Mouse (Mus musculus): ENCODE results near the gene Slc38a10.

Slc38a10 gene

GRCm38 (mm10) chr11:120175948-120176347, 24.8 kb upstream of the Slc38a10 start:
- DNase-seq = no peak

GRCm38 (mm10) chr11:120173213-120173612, 22.1 kb upstream of the Slc38a10 start:
- DNase-seq = no peak

GRCm38 (mm10) chr11:120171168-120171567, 20.0 kb upstream of the Slc38a10 start:
- DNase-seq = no peak

GRCm38 (mm10) chr11:120169208-120169992, 18.3 kb upstream of the Slc38a10 start:
- DNase-seq = peak in 1 of 2 experiments; percentile 60

GRCm38 (mm10) chr11:120168516-120168915, 17.4 kb upstream of the Slc38a10 start:
- no peak for DNase-seq

- DNase-seq = no peak
Measured at GRCm38 (mm10) chr11:120167921-120168356, 16.8 kb upstream of the Slc38a10 start.

GRCm38 (mm10) chr11:120167059-120167458, 15.9 kb upstream of the Slc38a10 start:
- DNase-seq = no peak

GRCm38 (mm10) chr11:120164471-120165261, 13.5 kb upstream of the Slc38a10 start:
- peak; percentile 48 to 84 for DNase-seq

- no peak for DNase-seq
Measured at GRCm38 (mm10) chr11:120164028-120164427, 12.9 kb upstream of the Slc38a10 start.

GRCm38 (mm10) chr11:120163207-120163606, 12.1 kb upstream of the Slc38a10 start:
- no peak for DNase-seq

GRCm38 (mm10) chr11:120161245-120161644, 10.1 kb upstream of the Slc38a10 start:
- DNase-seq = no peak

- DNase-seq = peak in 1 of 2 experiments; percentile 53
Measured at GRCm38 (mm10) chr11:120160478-120160877, 9.3 kb upstream of the Slc38a10 start.

GRCm38 (mm10) chr11:120159653-120160052, 8.5 kb upstream of the Slc38a10 start:
- DNase-seq = no peak

- no peak for DNase-seq
Measured at GRCm38 (mm10) chr11:120158828-120159227, 7.7 kb upstream of the Slc38a10 start.

GRCm38 (mm10) chr11:120150440-120151112, 570 bp downstream of the Slc38a10 start:
- DNase-seq = no peak

GRCm38 (mm10) chr11:120149510-120150200, 1.5 kb downstream of the Slc38a10 start:
- peak in 1 of 2 experiments; percentile 30 for DNase-seq

- peak; percentile 63 to 75 for DNase-seq
Measured at GRCm38 (mm10) chr11:120148201-120148855, 2.8 kb downstream of the Slc38a10 start.

- peak; percentile 77 to 87 for DNase-seq
Measured at GRCm38 (mm10) chr11:120143708-120144497, 7.2 kb downstream of the Slc38a10 start.

- peak; percentile 72 to 80 for DNase-seq
Measured at GRCm38 (mm10) chr11:120142601-120143051, 8.5 kb downstream of the Slc38a10 start.

- no peak for DNase-seq
Measured at GRCm38 (mm10) chr11:120140255-120140654, 10.9 kb downstream of the Slc38a10 start.

GRCm38 (mm10) chr11:120139309-120139731, 11.8 kb downstream of the Slc38a10 start:
- DNase-seq = no peak
